Mouse (Mus musculus): ENCODE results near the gene Btbd16.

Btbd16 gene

GRCm38 (mm10) chr7:130770707-130771106, 3.2 kb upstream of the Btbd16 start:
- DNase-seq, result peak; percentile 93 to 96

DNA sequence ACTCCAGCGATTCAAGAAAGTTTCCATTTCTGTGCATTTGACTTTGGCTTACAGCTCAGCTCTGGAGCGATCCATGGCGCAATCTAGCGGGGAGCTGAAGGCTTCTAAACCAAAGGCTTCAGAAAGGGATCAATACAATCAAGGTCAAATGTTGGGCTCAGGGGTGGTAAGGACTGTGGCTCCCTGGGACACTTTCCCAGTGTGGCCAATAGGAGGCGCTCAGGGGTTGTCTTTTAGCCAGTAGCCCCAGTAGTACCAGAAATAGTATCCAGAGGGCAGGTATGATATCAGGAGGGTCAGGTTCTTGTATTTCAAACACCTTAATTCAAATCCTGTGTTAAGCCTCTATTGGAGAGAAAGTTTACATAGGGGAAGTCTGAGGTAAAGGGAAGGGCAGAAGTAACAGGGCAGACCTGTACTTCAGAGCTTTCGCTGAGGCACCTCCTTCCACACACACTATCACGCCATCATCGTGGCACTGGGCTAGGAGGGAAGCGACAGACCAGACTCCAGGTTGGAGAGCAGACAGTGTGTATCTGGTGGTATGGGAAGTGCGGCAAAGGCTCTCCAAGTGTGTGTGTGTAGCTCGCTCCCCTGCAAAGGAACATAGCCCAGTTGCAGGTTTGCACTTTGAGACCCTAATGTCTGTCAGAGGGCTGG, 568 bp upstream of the Btbd16 start:
- peak; percentile 62 to 71 for DNase-seq

DNA sequence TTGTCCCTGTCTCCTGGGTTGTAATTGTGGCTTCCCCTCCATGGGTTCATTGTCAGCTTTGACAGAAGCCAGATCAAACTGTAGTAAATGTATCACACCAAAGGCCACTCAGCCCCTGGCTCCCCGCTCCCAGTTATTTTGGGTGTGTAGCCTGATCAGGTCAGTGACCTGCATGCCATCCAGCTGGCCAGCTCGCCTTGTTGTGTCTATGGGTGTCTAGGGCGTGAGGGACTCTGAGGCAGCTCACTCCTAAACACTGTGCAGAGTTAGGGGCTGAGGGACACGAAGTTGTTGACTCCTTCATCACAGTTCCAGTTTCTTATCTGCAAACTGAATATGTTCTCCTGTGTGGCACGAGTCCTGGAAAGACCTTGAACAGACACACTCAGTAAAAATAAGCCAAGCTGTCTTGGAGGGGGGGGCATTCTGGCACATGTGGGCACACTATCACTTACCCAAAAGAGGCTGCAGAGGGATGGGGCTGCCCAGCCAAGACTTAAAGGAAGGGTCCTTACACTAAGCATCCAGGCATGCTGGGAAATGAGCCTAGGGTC, 7.1 kb downstream of the Btbd16 start:
- DNase-seq, result no peak

- DNase-seq, result no peak
Observed at GRCm38 (mm10) chr7:130782501-130783050, 8.7 kb downstream of the Btbd16 start.

DNA sequence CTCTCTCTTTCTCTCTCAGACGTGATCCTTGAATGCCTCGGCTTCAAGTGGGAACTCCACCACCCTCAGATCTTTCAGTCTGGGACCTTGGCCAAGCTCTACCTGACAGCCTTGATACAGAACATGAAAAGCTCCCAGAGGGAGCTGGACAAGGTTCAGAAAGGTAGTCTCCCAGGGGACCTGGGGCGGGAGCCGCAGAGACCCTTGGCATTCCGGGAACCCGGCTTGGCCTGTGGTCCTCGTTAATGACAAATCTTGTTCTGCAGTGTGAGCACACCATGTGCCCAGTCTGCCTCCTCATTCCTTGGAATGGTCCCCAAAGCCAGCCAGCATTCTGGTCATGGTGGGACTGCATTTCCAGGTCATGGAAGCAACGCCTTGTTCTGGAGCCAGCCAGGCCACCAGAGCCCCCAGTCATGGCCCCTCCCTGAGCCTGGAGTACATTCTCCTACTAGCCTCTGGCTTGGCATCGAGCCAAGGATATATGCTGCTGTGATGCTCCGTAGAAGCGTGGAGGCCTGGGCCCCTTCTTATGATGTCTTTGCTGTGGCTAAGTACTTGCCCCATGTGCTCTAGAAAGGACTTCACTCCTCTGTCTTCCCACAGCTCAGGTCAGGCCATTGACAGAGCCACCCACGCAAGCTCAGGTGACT, 12.2 kb downstream of the Btbd16 start:
- DNase-seq, result peak; percentile 65 to 70

GRCm38 (mm10) chr7:130786708-130787107, 12.8 kb downstream of the Btbd16 start:
- DNase-seq, result peak in 1 of 2 experiments; percentile 21

DNA sequence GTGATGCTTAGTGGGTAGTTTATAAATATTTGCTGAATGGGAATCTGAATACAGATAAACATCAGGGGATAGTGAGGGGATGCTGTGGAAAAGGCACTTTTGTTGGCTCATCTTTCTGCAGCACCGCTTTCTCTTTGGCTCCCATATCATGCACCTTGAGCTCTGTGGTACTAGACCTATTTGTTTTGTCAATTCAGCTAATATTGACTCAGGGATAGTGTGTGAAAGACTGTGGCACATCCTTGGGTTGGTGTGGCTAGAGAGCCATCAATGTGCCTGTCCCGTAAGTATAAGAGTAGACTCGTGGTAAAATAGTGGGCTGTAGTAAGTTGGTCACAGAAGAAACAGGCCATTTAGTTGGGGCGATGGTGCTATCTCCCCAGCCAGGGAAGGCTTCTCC, 13.7 kb downstream of the Btbd16 start:
- no peak for DNase-seq

DNA sequence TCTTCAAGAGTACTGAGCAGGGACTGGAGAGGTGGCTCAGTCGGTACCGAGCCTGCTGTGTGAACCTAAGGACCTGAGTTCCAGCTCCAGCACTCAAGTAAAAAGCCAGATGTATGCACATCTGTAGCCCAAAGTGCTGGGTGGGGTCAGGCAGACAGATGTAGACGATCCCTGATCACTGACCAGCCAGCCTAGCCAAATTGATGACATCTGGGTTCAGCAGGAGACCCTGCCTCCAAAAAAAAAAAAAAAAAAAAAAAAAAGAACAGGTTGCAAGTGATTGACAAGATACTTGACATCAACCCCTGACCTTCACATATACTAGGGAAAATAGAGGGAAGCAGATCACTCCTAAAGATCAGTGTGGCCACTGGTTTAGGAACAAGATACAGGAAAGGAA, 15.1 kb downstream of the Btbd16 start:
- DNase-seq, result no peak

DNA sequence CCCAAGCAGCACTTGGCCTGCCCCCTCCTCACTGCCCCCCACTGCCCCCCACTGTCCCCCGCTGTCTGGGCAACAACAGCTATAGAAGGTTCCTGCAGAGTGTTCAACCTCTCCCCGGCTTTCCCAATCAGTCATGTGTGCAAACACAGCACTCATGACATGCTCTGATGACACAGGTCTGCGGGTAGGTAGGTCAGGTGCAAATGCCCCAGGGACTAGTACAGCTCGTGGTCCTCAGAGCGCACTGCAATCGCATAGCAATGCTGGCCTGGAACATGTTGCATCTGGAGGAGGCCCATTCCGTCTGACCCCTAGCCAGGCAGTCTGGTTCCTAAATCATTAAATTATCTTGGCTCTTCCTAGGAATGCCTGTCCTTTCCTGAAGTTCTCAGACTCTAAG, 15.6 kb downstream of the Btbd16 start:
- no peak for DNase-seq

DNA sequence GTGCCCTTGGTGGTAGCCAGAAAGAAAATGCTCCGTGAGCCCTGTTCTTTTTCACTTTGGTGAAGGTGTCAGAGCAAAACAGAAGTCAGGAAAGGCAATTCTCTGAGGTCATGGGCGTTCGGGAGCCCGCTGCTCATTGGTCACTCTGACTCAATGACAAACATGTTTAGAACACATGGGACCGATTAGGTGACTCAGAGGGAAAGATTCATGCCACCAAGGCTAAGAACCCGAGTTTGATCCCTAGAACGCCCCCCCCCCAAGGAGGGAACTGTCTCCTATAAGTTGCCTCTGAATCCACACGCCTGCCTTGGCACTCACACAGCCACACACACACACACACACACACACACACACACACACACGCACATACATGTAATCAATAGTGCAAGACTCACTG, 19.8 kb downstream of the Btbd16 start:
- DNase-seq, result no peak

DNA sequence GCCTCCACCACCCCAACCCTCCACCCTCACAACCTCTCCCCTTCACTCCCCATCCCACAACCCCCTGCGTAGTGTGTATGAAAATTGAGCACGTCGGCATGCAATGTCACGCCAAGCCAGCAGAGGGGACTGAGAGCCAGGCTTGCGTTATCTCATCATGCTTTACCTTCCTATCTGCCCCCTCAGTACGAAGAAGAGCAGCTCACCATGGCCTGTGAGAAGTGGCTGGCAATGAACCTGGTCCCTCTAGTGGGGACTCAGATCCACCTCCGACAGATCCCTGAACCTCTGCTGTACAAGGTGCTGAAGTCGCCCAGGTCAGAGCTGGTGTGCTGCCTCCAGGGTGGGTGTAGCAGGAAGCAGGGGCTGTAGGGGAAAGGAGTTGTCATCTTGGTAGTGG, 22.9 kb downstream of the Btbd16 start:
- DNase-seq, result no peak

- DNase-seq, result no peak
Observed at GRCm38 (mm10) chr7:130797524-130797923, 23.7 kb downstream of the Btbd16 start.

DNA sequence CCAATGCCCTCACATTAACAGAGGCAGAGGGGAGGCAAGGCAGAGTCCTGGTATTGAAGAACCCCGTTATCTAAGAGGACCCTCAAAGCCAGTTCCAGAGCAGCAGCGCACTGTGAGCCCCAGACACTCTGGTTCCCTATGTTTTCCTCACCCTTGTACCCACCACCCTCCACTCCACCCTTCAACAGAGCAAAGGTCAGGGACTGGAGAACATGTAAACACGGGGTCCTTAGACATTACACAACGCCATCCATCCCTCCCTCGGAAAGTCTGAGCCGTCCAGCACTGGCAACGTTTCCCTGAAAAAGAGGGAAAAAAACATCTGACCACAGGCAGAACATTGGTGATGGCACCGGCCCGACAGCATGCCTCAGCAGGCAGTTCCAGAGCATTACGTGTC, 25.5 kb downstream of the Btbd16 start:
- DNase-seq, result no peak

DNA sequence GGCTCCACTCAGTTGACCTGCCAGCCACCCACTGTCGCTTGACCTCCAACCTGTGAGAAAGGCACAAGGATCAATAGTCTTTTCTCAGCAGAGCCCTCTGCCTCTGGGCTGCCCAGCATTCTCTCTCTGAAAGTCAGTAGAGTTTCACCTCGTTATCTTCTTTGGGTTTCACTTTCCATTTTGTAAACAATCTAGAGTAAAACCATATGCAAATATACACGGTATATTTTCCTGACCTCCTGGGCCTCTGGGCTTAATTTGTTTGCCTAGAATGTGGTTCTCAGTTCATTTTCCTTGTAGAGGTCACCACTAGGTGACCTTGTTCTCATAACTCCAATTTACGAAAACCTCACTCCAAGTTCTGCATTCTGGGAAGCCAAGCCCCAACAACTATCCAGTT, 26.8 kb downstream of the Btbd16 start:
- no peak for DNase-seq

DNA sequence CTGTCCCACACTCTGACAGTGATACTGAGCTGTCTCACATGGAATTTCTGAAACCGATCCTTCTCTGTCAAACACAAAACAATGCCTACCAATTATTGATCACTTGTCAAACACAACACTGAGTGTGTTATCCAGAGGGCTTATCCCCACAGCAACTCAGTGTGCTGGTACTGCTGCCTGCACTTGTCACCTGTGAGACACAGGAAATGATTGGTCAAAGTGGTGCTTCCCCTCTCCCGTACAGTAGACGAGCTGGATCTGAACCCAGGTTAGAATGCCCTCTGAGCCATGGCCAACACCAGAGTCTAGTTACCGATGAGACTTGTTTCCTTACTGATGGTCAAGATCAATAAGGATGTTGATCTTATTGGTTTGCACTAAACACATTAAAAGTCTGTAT, 27.9 kb downstream of the Btbd16 start:
- no peak for DNase-seq

- no peak for DNase-seq
Observed at GRCm38 (mm10) chr7:130803251-130803825, 29.5 kb downstream of the Btbd16 start.

DNA sequence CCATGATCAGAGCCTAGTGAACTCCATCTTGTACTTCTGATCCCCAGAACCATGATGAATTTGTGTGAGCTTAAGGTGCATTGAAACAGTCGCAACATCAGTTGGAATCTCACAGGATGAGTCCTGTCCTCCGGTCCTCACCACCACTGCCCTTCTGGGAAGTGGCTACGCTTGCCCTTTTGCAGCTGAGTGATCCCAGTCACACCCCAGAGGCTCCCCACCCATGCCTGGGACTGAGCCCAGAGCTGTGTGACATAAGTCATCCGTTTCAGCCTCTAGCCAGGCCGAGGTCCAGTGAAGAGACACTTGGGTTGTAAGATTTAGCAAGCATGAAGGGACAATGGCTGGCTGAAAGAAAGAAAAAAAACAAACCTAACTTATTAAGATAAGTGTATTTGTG, 31.1 kb downstream of the Btbd16 start:
- DNase-seq, result peak in 1 of 2 experiments; percentile 19

GRCm38 (mm10) chr7:130807749-130808148, 33.9 kb downstream of the Btbd16 start:
- peak; percentile 25 to 39 for DNase-seq

DNA sequence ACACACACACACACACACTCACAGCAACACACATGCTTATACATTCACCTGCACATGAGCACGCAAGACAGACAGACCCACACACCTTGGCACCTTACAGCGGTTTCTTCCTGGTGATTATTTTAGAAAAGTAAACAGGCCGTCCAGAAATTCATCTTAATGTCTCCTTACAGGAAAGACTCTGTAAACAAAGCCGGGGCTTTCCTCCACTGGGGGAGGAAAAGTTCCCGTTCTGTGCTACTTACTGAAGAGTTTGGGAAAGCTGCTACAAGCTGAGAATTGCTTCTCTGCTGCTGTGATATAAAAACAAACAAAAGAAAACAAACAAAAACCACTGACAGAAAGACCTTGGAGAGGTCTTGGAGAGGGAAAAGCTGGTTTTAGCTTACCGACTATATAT, 34.8 kb downstream of the Btbd16 start:
- DNase-seq, result no peak

- no peak for DNase-seq
Observed at GRCm38 (mm10) chr7:130810238-130810637, 36.4 kb downstream of the Btbd16 start.

- DNase-seq, result no peak
Observed at GRCm38 (mm10) chr7:130812407-130812806, 38.5 kb downstream of the Btbd16 start.

- no peak for DNase-seq
Observed at GRCm38 (mm10) chr7:130815601-130816000, 41.7 kb downstream of the Btbd16 start.

- no peak for DNase-seq
Observed at GRCm38 (mm10) chr7:130816243-130816642, 42.4 kb downstream of the Btbd16 start.

- DNase-seq, result no peak
Observed at GRCm38 (mm10) chr7:130818813-130819212, 44.9 kb downstream of the Btbd16 start.

All from cerebellum, postnatal 10 days (tissue).